Comparison of ENCODE assay signal across 11 mouse cellular contexts in the genomic region with DNA sequence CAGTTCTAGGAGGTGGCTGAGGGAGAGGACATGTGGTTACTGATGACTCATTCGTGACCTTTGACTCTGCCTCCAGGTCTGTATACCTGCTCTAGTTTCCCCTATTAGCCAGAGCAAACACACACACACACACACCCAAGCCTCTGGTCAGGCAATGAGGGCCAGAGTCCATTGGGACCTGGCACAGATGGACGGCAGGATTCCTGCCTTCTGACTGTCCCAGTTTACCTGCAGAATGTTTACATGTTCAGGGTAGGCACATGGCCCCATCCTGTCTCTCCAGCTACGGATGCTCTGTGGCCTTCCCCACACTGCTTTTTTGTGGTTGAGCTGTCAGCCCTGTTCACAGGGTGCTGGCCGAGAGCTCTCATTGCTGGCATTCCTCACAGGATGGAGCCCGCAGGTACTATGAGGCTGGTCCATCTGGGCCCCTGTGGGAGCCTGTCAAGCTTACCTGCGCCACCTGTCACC. TPM values are rescaled to one million over a fixed set of nuclear protein-coding genes. Genes with fewer than 3 reads are reported as not detected.
DNase-seq lines count a peak whose midpoint lies in the region; ATAC-seq and TF ChIP-seq lines count a peak whose summit lies in the region.
"Had no signal": no experiment of that assay in that cellular context is flagged by ENCODE, and none has a peak within 500 bp of the region (broad histone marks: within the 10 kb centered on the region; RNA-seq: fewer than 3 reads in every experiment).

No protein-coding gene starts in this region.

- H3K27me3 ChIP-seq in stomach, postnatal 0 days (ENCODE audit: control insufficient read depth, insufficient read depth, low read length), result no peaks in the 10 kb centered on the region

- no peak overlapping the region for H3K4me3 ChIP-seq in stomach, postnatal 0 days (ENCODE audit: low read depth, low read length)

- peaks cover 2% of the 10 kb centered on the region; the same call in 1 of the 2 replicates for H3K4me1 ChIP-seq in stomach, postnatal 0 days (replicated peaks; ENCODE audit: control insufficient read depth, insufficient read depth)

- DNase-seq in urinary bladder, adult 18-20 months (ENCODE audit: low spot score in 2 of 2), result peak; percentile 41 to 48
- DNase-seq in urinary bladder, postnatal 10 days (ENCODE audit: low spot score), result no peak
- peak; percentile 95 for DNase-seq in cerebellum, adult 8-10 months
- DNase-seq in large intestine, adult 2 months (ENCODE audit: low read depth, low spot score), result peak; percentile 96
- peak; percentile 85 for DNase-seq in stomach, postnatal 0 days (ENCODE audit: low spot score)
- DNase-seq in lung, postnatal 14 days, result no peak
- DNase-seq in layer of hippocampus, adult 9-10 months (ENCODE audit: low spot score), result no peak
- DNase-seq: thymus, adult 18-20 months had no signal

- 17% methylated on average over 6 of the region's 6 CpGs for WGBS in large intestine, adult 2 months
- 36% methylated on average over 6 of the region's 6 CpGs for WGBS in stomach, postnatal 0 days

- H3K9me3 ChIP-seq in stomach, postnatal 0 days (ENCODE audit: control insufficient read depth, low read length), result no peaks in the 10 kb centered on the region

- peak; percentile 88 for ATAC-seq in stomach, postnatal 0 days (ENCODE audit: low FRiP score, low TSS enrichment)
- no peak for ATAC-seq in monocyte, adult 5-6 weeks (replicated peaks; ENCODE audit: insufficient number of reproducible peaks, low FRiP score, low TSS enrichment, poor library complexity, severe bottlenecking)
- ATAC-seq: forebrain, embryonic 14.5 days had no signal

- TF ChIP-seq CTCF in stomach, postnatal 0 days (IDR thresholded peaks at IDR 0.05; ENCODE audit: low read depth), result no peak

- peak overlapping the region; percentile 86 for H3K27ac ChIP-seq in stomach, postnatal 0 days (replicated peaks)

- 0 out of 2 replicates have a peak overlapping the region, but pooled peaks have one; percentile 27 for H3K9ac ChIP-seq in stomach, postnatal 0 days (ENCODE audit: low read length)

- H3K4me2 ChIP-seq in stomach, postnatal 0 days (replicated peaks; ENCODE audit: low read depth), result no peak overlapping the region

- TF ChIP-seq EP300 in stomach, postnatal 0 days (optimal IDR thresholded peaks at IDR 0.05), result no peak

- H3K36me3 ChIP-seq in stomach, postnatal 0 days (ENCODE audit: control insufficient read depth, insufficient read depth, low read length), result peaks cover 5% of the 10 kb centered on the region

RNA-seq across cellular contexts. Expression of gene Cbln3, which starts 2.0 kb away (rescaled TPM):
- polyA plus RNA-seq in large intestine, adult 2 months (2012; rRNA removed), result 0.47 and 0.84 TPM in 2 replicates
- 0.56 and 0.65 TPM in 2 replicates for polyA plus RNA-seq in stomach, postnatal 0 days (2015; fragmentation: Nextera tagmentation; extraction: Ambion mirVana)
- 0.38 TPM in 1 of 3 replicates, not detected in the others for total RNA-seq in monocyte, adult 5-6 weeks (2017)
- total RNA-seq: common myeloid progenitor, adult 5-6 weeks had no signal

RNA-seq across cellular contexts. Expression of gene Khnyn, which starts 2.5 kb away (rescaled TPM):
- polyA plus RNA-seq in large intestine, adult 2 months (2012; rRNA removed), result 21.0 and 31.9 TPM in 2 replicates
- 6.4 and 7.5 TPM in 2 replicates for polyA plus RNA-seq in stomach, postnatal 0 days (2015; fragmentation: Nextera tagmentation; extraction: Ambion mirVana)
- 72.1 to 108 TPM (median 80.9 TPM) in 3 replicates for total RNA-seq in monocyte, adult 5-6 weeks (2017)

RNA-seq across cellular contexts. Expression of gene Sdr39u1, which starts 17.9 kb away (rescaled TPM):
- 56.0 and 60.7 TPM in 2 replicates for polyA plus RNA-seq in large intestine, adult 2 months (2012; rRNA removed)
- polyA plus RNA-seq in stomach, postnatal 0 days (2015; fragmentation: Nextera tagmentation; extraction: Ambion mirVana), result 48.4 and 52.0 TPM in 2 replicates
- 3.1 to 12.3 TPM (median 6.2 TPM) in 3 replicates for total RNA-seq in monocyte, adult 5-6 weeks (2017)

RNA-seq across cellular contexts. Expression of gene Nynrin, which starts 28.4 kb away (rescaled TPM):
- 1.7 and 2.1 TPM in 2 replicates for polyA plus RNA-seq in large intestine, adult 2 months (2012; rRNA removed)
- 2.8 and 3.2 TPM in 2 replicates for polyA plus RNA-seq in stomach, postnatal 0 days (2015; fragmentation: Nextera tagmentation; extraction: Ambion mirVana)
- total RNA-seq in monocyte, adult 5-6 weeks (2017), result 0.10 to 0.75 TPM (median 0.49 TPM) in 3 replicates

RNA-seq across cellular contexts. Expression of gene Nfatc4, which starts 59.3 kb away (rescaled TPM):
- 5.7 and 7.3 TPM in 2 replicates for polyA plus RNA-seq in large intestine, adult 2 months (2012; rRNA removed)
- polyA plus RNA-seq in stomach, postnatal 0 days (2015; fragmentation: Nextera tagmentation; extraction: Ambion mirVana), result 11.2 and 12.5 TPM in 2 replicates
- total RNA-seq in monocyte, adult 5-6 weeks (2017), result not detected in 3 replicates
- total RNA-seq: common myeloid progenitor, adult 5-6 weeks had no signal

Comparison
In these comparisons a context has a peak if more than half of its experiments do, and no peak if none do; other contexts are left out.
1. DNase-seq: peak in urinary bladder, adult 18-20 months (2 of 2), cerebellum, adult 8-10 months (single experiment), large intestine, adult 2 months (single experiment) and stomach, postnatal 0 days (single experiment); none in urinary bladder, postnatal 10 days (single experiment), lung, postnatal 14 days (single experiment) and layer of hippocampus, adult 9-10 months (single experiment).